Mouse (Mus musculus) limb, embryonic 14.5 days (tissue): Measurements from ENCODE around the gene Zfp113. TPM values are rescaled to one million over a fixed set of nuclear protein-coding genes. Genes with fewer than 3 reads are reported as not detected.

Experiments used
- ATAC-seq: fragments of 200-750 bp; cut with Nextera tagmentation; 2 replicates; pipeline ENCODE4 v1.8.0; 2017; ENCODE audit warnings: low read depth, moderate number of reproducible peaks, moderate TSS enrichment; ENCODE audit not compliant: low FRiP score
- DNase-seq: peaks from one replicate; pipeline ENCODE4 v3.0.0-alpha.2; 2015; ENCODE audit warnings: low spot score
- H3K27ac ChIP-seq: fragments of 300-500 bp; sonication (generic); replicated peaks from 2 replicates; pipeline ENCODE4 v1.5.1; 2014; ENCODE audit warnings: low read depth, mild to moderate bottlenecking, low read length, moderate library complexity, mixed read lengths
- H3K27me3 ChIP-seq: fragments of 300-500 bp; sonication (generic); 2 replicates; pipeline ENCODE4 v1.6.1; 2014; ENCODE audit warnings: low read length, mixed read lengths; ENCODE audit not compliant: control insufficient read depth, insufficient read depth
- H3K36me3 ChIP-seq: fragments of 300-500 bp; sonication (generic); 2 replicates; pipeline ENCODE4 v1.6.1; 2014; ENCODE audit warnings: mild to moderate bottlenecking, low read length, moderate library complexity, mixed read lengths; ENCODE audit not compliant: control insufficient read depth, insufficient read depth
- H3K4me1 ChIP-seq: fragments of 300-500 bp; sonication (generic); 2 replicates; pipeline ENCODE4 v1.6.1; 2014; ENCODE audit warnings: antibody characterized with exemption, low read length, mixed read lengths; ENCODE audit not compliant: control insufficient read depth, insufficient read depth
- H3K4me2 ChIP-seq: fragments of 300-500 bp; sonication (generic); replicated peaks from 2 replicates; pipeline ENCODE4 v1.6.1; 2014; ENCODE audit warnings: low read depth, mild to moderate bottlenecking, low read length, moderate library complexity; ENCODE audit not compliant: severe bottlenecking
- H3K4me3 ChIP-seq: fragments of 300-500 bp; sonication (generic); replicated peaks from 2 replicates; pipeline ENCODE4 v1.5.1; 2014; ENCODE audit warnings: low read length
- H3K9ac ChIP-seq: fragments of 300-500 bp; sonication (generic); 2 replicates; pipeline ENCODE4 v1.6.1; 2014; ENCODE audit warnings: mild to moderate bottlenecking, low read depth, low read length, moderate library complexity; ENCODE audit not compliant: severe bottlenecking
- H3K9me3 ChIP-seq: fragments of 300-500 bp; sonication (generic); 2 replicates; pipeline ENCODE4 v1.6.1; 2016; ENCODE audit warnings: low read length; ENCODE audit not compliant: control insufficient read depth
- POLR2A ChIP-seq: fragments of 200-500 bp; IDR thresholded peaks from 2 replicates; pipeline ENCODE4 v1.8.0; 2012; ENCODE audit warnings: inconsistent platforms, mild to moderate bottlenecking, moderate library complexity, borderline replicate concordance; ENCODE audit not compliant: insufficient read depth, insufficient read length; ENCODE audit errors: extremely low read depth
- WGBS: fragments of 180-500 bp; shearing (Covaris S2); extraction: QIAGEN DNeasy Blood & Tissue Kit; methylation state at CpG from one replicate; pipeline ENCODE4 v1.1.7; 2014; 5-methylcytosine and 5-hydroxymethylcytosine counted together
- microRNA counts: library from miRNA; unstranded; fragments of <30 nt; microRNA quantifications from one replicate; lab custom pipeline; 2016
- microRNA-seq: library from miRNA; unstranded; fragments of <30 nt; microRNA quantifications from one replicate; pipeline ENCODE4, GENCODE M21; 2016
- polyA plus RNA-seq, 2 experiments: library from polyadenylated mRNA; depleted of rRNA in 1 of 2; stranded (reverse) in 1 of 2; unstranded in 1 of 2; fragments of >200 nt; fragmentation: Nextera tagmentation in 1 of 2; extraction: Ambion mirVana in 1 of 2; gene quantifications; 2 replicates each; pipeline versions ENCODE4 v1.2.1 to v1.2.3; 2012 to 2014

The Zfp113 gene
- polyA plus RNA-seq, 2 experiments: 5.2 to 11.3 TPM

DNA sequence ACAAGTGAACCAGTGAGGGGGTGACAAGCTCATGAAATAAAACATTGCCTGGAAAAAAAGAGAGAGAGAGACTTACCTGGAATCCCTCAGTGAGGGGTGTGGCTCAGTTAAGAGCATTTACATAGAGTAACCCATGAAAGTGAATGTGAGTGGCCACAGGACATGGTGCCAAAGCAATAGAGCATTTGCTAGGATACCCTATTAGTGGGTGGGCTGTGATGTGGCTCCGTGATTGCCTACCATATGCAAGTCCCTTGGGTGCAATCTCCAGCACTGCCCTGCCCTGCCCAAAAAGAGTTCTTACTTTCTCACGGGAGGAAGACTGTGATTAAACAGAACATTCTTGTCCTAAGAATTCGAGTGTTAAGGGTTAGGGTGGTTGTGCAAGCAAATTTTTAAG is 48.4 kb downstream of the Zfp113 start:
- TF ChIP-seq POLR2A: no peak
- H3K4me2 ChIP-seq: no peak overlapping the region
- no peak overlapping the region for H3K9ac ChIP-seq
- H3K36me3 ChIP-seq: peaks cover 41% of the 10 kb centered on the region
- no peak overlapping the region for H3K4me3 ChIP-seq
- 58% methylated on average over 3 of the region's 3 CpGs for WGBS
- H3K4me1 ChIP-seq: no peaks in the 10 kb centered on the region
- H3K27ac ChIP-seq: no peak overlapping the region
- H3K27me3 ChIP-seq: no peaks in the 10 kb centered on the region
- ATAC-seq (no peak), DNase-seq (no peak)
- H3K9me3 ChIP-seq: no peaks in the 10 kb centered on the region

DNA sequence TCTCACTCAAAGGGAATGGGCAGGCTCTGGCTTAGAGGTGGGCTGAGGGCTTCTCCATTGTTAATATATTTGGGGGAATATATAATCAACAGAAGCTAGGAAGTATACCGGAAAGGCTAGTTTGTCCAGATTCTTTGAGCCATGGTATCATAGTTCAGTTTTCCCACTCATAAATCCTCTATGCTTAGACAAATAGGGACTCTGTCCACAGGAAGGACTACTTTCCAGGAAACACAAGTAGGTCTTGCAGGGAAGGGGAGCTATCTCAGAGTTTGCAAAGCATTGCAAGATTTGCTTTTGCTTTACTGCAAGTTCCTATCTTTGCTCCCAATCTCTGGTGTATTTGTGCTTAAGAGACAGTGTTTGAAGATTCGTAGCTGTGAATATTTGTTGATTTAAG is 50.6 kb downstream of the Zfp113 start:
- ATAC-seq (no peak), DNase-seq (no peak)
- Histone ChIP-seq H3K4me3 (no peak overlapping the region), H3K9me3 (no peaks in the 10 kb centered on the region), H3K9ac (no peak overlapping the region), H3K4me2 (no peak overlapping the region), H3K27ac (no peak overlapping the region), H3K36me3 (peaks cover 62% of the 10 kb centered on the region), H3K4me1 (no peaks in the 10 kb centered on the region), H3K27me3 (no peaks in the 10 kb centered on the region)
- TF ChIP-seq POLR2A: no peak
- 92% methylated on average over 2 of the region's 2 CpGs for WGBS

DNA sequence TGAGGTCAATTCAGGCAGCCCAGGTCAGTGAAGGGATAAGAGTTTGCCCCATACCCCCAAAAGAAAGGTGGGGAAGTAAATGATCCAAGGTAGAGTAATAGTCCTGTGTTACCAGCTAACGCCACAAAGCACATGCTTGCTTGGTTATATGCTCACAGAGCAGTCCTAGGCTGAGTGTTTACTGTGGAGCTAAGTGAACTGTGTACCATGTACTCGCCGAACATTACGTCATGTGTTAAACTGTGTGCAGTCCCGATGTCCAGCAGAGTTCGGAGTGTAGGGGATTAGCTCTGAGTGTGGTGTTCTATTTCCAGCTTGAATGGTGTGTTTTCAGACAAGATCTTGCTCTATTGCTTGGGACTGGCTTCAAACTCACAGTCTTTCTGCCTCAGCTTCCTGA is 61.1 kb downstream of the Zfp113 start:
- 94% methylated on average over 6 of the region's 6 CpGs for WGBS
- DNase-seq (no peak), ATAC-seq (no peak)
- peaks cover 68% of the 10 kb centered on the region for H3K36me3 ChIP-seq
- no peak overlapping the region for H3K4me2 ChIP-seq
- H3K4me1 ChIP-seq: no peaks in the 10 kb centered on the region
- no peaks in the 10 kb centered on the region for H3K9me3 ChIP-seq
- H3K27me3 ChIP-seq: no peaks in the 10 kb centered on the region
- H3K27ac ChIP-seq: no peak overlapping the region
- TF ChIP-seq POLR2A: no peak
- no peak overlapping the region for H3K9ac ChIP-seq
- H3K4me3 ChIP-seq: no peak overlapping the region

DNA sequence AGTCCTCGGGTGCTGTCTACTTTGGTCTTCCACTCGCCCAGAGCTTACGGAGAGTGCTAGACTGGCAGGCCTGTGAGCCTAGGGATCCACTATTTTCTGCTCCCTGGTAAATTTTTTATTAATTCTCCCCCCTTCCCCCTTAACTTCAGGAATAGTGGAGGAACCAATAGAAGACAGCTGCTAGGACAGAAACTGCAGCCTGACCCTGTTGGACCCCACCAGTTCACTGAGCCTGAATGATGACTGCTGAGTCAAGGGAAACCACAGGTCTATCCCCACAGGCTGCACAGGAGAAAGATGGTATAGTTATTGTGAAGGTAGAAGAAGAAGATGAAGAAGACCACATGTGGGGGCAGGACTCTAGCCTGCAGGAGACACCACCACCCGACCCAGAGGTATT is 62.8 kb downstream of the Zfp113 start:
- ATAC-seq (no peak), DNase-seq (no peak)
- H3K9ac ChIP-seq: no peak overlapping the region
- peaks cover 65% of the 10 kb centered on the region for H3K36me3 ChIP-seq
- H3K4me1 ChIP-seq: no peaks in the 10 kb centered on the region
- H3K27ac ChIP-seq: no peak overlapping the region
- 78% methylated on average over 4 of the region's 4 CpGs for WGBS
- no peak for TF ChIP-seq POLR2A
- H3K4me3 ChIP-seq: no peak overlapping the region
- no peak overlapping the region for H3K4me2 ChIP-seq
- H3K27me3 ChIP-seq: no peaks in the 10 kb centered on the region
- no peaks in the 10 kb centered on the region for H3K9me3 ChIP-seq

DNA sequence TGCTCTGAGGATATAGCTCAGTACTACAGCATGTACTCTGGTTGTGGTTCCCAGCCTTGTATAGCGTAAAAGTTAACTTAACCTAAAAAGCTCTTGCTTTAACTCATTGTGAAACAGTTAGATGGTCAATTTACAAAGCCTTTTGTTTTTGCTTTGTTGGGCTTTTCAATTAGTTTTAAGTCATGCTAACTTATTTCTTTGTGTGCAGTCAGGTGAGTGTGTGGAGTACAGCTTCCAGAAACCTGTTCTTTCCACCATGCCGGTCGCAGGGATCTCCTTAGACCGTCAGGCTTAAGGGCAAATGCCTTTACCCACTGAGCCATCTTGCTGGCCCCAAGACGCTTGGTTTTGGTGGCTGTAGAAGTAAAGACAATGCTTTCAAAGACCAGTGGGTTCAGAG is 64.8 kb downstream of the Zfp113 start:
- Histone ChIP-seq H3K9ac (no peak overlapping the region), H3K36me3 (peaks cover 49% of the 10 kb centered on the region), H3K27ac (no peak overlapping the region), H3K9me3 (no peaks in the 10 kb centered on the region), H3K4me2 (no peak overlapping the region), H3K4me1 (no peaks in the 10 kb centered on the region; the same call in 1 of the 2 replicates), H3K27me3 (no peaks in the 10 kb centered on the region), H3K4me3 (no peak overlapping the region)
- 97% methylated on average over 5 of the region's 5 CpGs for WGBS
- ATAC-seq (no peak), DNase-seq (no peak)
- TF ChIP-seq POLR2A: no peak

- whole genome bisulfite sequencing: 78% methylated on average over 3 of the region's 3 CpGs
- peaks cover 46% of the 10 kb centered on the region for H3K36me3 ChIP-seq
- DNase-seq: no peak
These were observed 65.3 kb downstream of the Zfp113 start for GRCm38 (mm10) chr5:138090271-138090670.

More at GRCm38 (mm10) chr5:138090271-138090670, 65.3 kb downstream of the Zfp113 start:
- no peak for TF ChIP-seq POLR2A
- Histone ChIP-seq H3K4me2 (no peak overlapping the region), H3K9ac (no peak overlapping the region), H3K27ac (no peak overlapping the region), H3K4me1 (no peaks in the 10 kb centered on the region; the same call in 1 of the 2 replicates), H3K4me3 (no peak overlapping the region), H3K27me3 (no peaks in the 10 kb centered on the region), H3K9me3 (no peaks in the 10 kb centered on the region)
- ATAC-seq: no peak

MicroRNA genes within 50 kb of the gene (microRNA counts, 519-probe panel; counts per million panel counts)
- 3,968 counts per million, percentile 81 among the panel's probes with 10 or more counts for microRNA mmu-miR-106b (lab: Ali Mortazavi, UCI)
- microRNA mmu-miR-25 (lab: Ali Mortazavi, UCI): 5,055 counts per million, percentile 95 among the panel's probes with 10 or more counts
- microRNA mmu-miR-93 (lab: Ali Mortazavi, UCI): 3,880 counts per million, percentile 79 among the panel's probes with 10 or more counts

Small RNA genes within 50 kb of the gene (microRNA-seq; reads per million reads assigned to microRNA genes)
- 6,703 reads per million, percentile 91 among the genes with 10 or more reads in this experiment for gene Mir106b
- 997 reads per million, percentile 72 among the genes with 10 or more reads in this experiment for gene Mir25
- 7,070 reads per million, percentile 92 among the genes with 10 or more reads in this experiment for gene Mir93

Other genes starting within 250 kb of the Zfp113 start
- 0.08 and 0.09 TPM in 2 replicates for gene Cyp3a13, start 234.1 kb downstream of the Zfp113 start, polyA plus RNA-seq (2012; rRNA removed)
- gene Cyp3a13, start 234.1 kb downstream of the Zfp113 start, polyA plus RNA-seq (2014; fragmentation: Nextera tagmentation; extraction: Ambion mirVana): not detected in 2 replicates
- gene Gjc3, start 192.6 kb downstream of the Zfp113 start, polyA plus RNA-seq (2012; rRNA removed): 1.1 TPM in 2 replicates
- gene Gjc3, start 192.6 kb downstream of the Zfp113 start, polyA plus RNA-seq (2014; fragmentation: Nextera tagmentation; extraction: Ambion mirVana): 0.36 and 0.40 TPM in 2 replicates
- 0.09 and 0.18 TPM in 2 replicates for gene Azgp1, start 174.2 kb downstream of the Zfp113 start, polyA plus RNA-seq (2012; rRNA removed)
- gene Azgp1, start 174.2 kb downstream of the Zfp113 start, polyA plus RNA-seq (2014; fragmentation: Nextera tagmentation; extraction: Ambion mirVana): not detected in 2 replicates
- gene Smok3a, start 134.5 kb downstream of the Zfp113 start, polyA plus RNA-seq (2012; rRNA removed): not detected in 2 replicates
- gene Smok3a, start 134.5 kb downstream of the Zfp113 start, polyA plus RNA-seq (2014; fragmentation: Nextera tagmentation; extraction: Ambion mirVana): not detected in 2 replicates
- not detected in 2 replicates for gene Smok3b, start 134.3 kb downstream of the Zfp113 start, polyA plus RNA-seq (2012; rRNA removed)
- gene Smok3b, start 134.3 kb downstream of the Zfp113 start, polyA plus RNA-seq (2014; fragmentation: Nextera tagmentation; extraction: Ambion mirVana): not detected in 2 replicates
- gene Smok3c, start 102.5 kb downstream of the Zfp113 start, polyA plus RNA-seq (2012; rRNA removed): not detected in 2 replicates
- gene Smok3c, start 102.5 kb downstream of the Zfp113 start, polyA plus RNA-seq (2014; fragmentation: Nextera tagmentation; extraction: Ambion mirVana): not detected in 2 replicates
- gene Zkscan1, start 70.7 kb downstream of the Zfp113 start, polyA plus RNA-seq (2012; rRNA removed): 8.5 and 9.8 TPM in 2 replicates
- gene Zkscan1, start 70.7 kb downstream of the Zfp113 start, polyA plus RNA-seq (2014; fragmentation: Nextera tagmentation; extraction: Ambion mirVana): 25.3 and 25.4 TPM in 2 replicates
- 31.5 and 38.3 TPM in 2 replicates for gene Zscan21, start 38.8 kb downstream of the Zfp113 start, polyA plus RNA-seq (2012; rRNA removed)
- gene Zscan21, start 38.8 kb downstream of the Zfp113 start, polyA plus RNA-seq (2014; fragmentation: Nextera tagmentation; extraction: Ambion mirVana): 59.8 and 70.0 TPM in 2 replicates
- gene Cops6, start 5.3 kb upstream of the Zfp113 start, polyA plus RNA-seq (2012; rRNA removed): 141 and 149 TPM in 2 replicates
- gene Cops6, start 5.3 kb upstream of the Zfp113 start, polyA plus RNA-seq (2014; fragmentation: Nextera tagmentation; extraction: Ambion mirVana): 262 and 267 TPM in 2 replicates
- 73.4 and 107 TPM in 2 replicates for gene Ap4m1, start 16.3 kb upstream of the Zfp113 start, polyA plus RNA-seq (2012; rRNA removed)
- 18.6 and 19.9 TPM in 2 replicates for gene Ap4m1, start 16.3 kb upstream of the Zfp113 start, polyA plus RNA-seq (2014; fragmentation: Nextera tagmentation; extraction: Ambion mirVana)
- gene Mcm7, start 16.7 kb upstream of the Zfp113 start, polyA plus RNA-seq (2012; rRNA removed): 136 and 149 TPM in 2 replicates
- 144 and 152 TPM in 2 replicates for gene Mcm7, start 16.7 kb upstream of the Zfp113 start, polyA plus RNA-seq (2014; fragmentation: Nextera tagmentation; extraction: Ambion mirVana)
- 90.0 and 109 TPM in 2 replicates for gene Taf6, start 31.7 kb upstream of the Zfp113 start, polyA plus RNA-seq (2012; rRNA removed)
- 75.6 and 86.0 TPM in 2 replicates for gene Taf6, start 31.7 kb upstream of the Zfp113 start, polyA plus RNA-seq (2014; fragmentation: Nextera tagmentation; extraction: Ambion mirVana)
- gene Cnpy4, start 31.7 kb upstream of the Zfp113 start, polyA plus RNA-seq (2012; rRNA removed): 35.8 and 50.6 TPM in 2 replicates
- 60.7 and 65.7 TPM in 2 replicates for gene Cnpy4, start 31.7 kb upstream of the Zfp113 start, polyA plus RNA-seq (2014; fragmentation: Nextera tagmentation; extraction: Ambion mirVana)
- gene Mblac1, start 38.6 kb upstream of the Zfp113 start, polyA plus RNA-seq (2012; rRNA removed): 6.9 and 7.5 TPM in 2 replicates
- 8.3 and 8.8 TPM in 2 replicates for gene Mblac1, start 38.6 kb upstream of the Zfp113 start, polyA plus RNA-seq (2014; fragmentation: Nextera tagmentation; extraction: Ambion mirVana)
- gene Nxpe5, start 70.2 kb upstream of the Zfp113 start, polyA plus RNA-seq (2012; rRNA removed): not detected in 2 replicates
- gene Nxpe5, start 70.2 kb upstream of the Zfp113 start, polyA plus RNA-seq (2014; fragmentation: Nextera tagmentation; extraction: Ambion mirVana): not detected in 2 replicates
- 104 and 110 TPM in 2 replicates for gene Lamtor4, start 99.7 kb upstream of the Zfp113 start, polyA plus RNA-seq (2012; rRNA removed)
- 64.6 and 68.5 TPM in 2 replicates for gene Lamtor4, start 99.7 kb upstream of the Zfp113 start, polyA plus RNA-seq (2014; fragmentation: Nextera tagmentation; extraction: Ambion mirVana)
- 81.0 and 102 TPM in 2 replicates for gene BC037034, start 108.3 kb upstream of the Zfp113 start, polyA plus RNA-seq (2012; rRNA removed)
- gene BC037034, start 108.3 kb upstream of the Zfp113 start, polyA plus RNA-seq (2014; fragmentation: Nextera tagmentation; extraction: Ambion mirVana): 5.2 and 7.6 TPM in 2 replicates
- gene Gal3st4, start 117.1 kb upstream of the Zfp113 start, polyA plus RNA-seq (2012; rRNA removed): 1.9 and 3.2 TPM in 2 replicates
- 3.7 and 3.8 TPM in 2 replicates for gene Gal3st4, start 117.1 kb upstream of the Zfp113 start, polyA plus RNA-seq (2014; fragmentation: Nextera tagmentation; extraction: Ambion mirVana)
- 0.18 and 0.19 TPM in 2 replicates for gene Gm43720, start 124.2 kb upstream of the Zfp113 start, polyA plus RNA-seq (2012; rRNA removed)
- gene Gm43720, start 124.2 kb upstream of the Zfp113 start, polyA plus RNA-seq (2014; fragmentation: Nextera tagmentation; extraction: Ambion mirVana): 0.15 and 0.33 TPM in 2 replicates
- gene Gpc2, start 124.3 kb upstream of the Zfp113 start, polyA plus RNA-seq (2012; rRNA removed): 183 and 277 TPM in 2 replicates
- 6.4 and 7.2 TPM in 2 replicates for gene Gpc2, start 124.3 kb upstream of the Zfp113 start, polyA plus RNA-seq (2014; fragmentation: Nextera tagmentation; extraction: Ambion mirVana)
- gene Stag3, start 124.5 kb upstream of the Zfp113 start, polyA plus RNA-seq (2012; rRNA removed): 18.8 and 25.3 TPM in 2 replicates
- 5.6 TPM in 2 replicates for gene Stag3, start 124.5 kb upstream of the Zfp113 start, polyA plus RNA-seq (2014; fragmentation: Nextera tagmentation; extraction: Ambion mirVana)
- gene Pvrig, start 186.2 kb upstream of the Zfp113 start, polyA plus RNA-seq (2012; rRNA removed): 0.06 and 0.09 TPM in 2 replicates
- 0.18 TPM in 2 replicates for gene Pvrig, start 186.2 kb upstream of the Zfp113 start, polyA plus RNA-seq (2014; fragmentation: Nextera tagmentation; extraction: Ambion mirVana)